21 mouse cellular contexts compared by ENCODE assay signal in the genomic region with DNA sequence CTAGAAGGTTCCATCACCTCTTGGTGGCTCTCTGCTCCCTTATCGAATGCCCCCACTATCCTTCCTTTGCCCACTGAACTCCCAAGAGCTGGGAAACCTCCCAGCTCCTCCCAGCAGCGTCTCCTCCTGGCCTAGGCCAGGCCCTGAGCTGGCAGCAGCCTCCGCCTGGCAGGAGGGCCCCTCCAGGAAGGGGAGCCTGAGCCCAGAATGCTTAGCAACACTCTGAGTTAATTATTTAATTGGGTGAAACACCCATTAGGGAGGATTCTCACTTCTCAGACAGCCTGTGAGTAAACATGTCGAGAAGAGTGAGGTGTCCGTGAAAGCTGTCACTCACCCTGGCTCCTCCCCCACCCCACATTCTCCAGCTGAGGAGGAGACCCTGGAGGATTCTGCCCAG. TPM values are rescaled to one million over a fixed set of nuclear protein-coding genes. Genes with fewer than 3 reads are reported as not detected.
A peak's percentile ranks its signal among the peaks of the same experiment; 100 is the strongest.
DNase-seq lines count a peak whose midpoint lies in the region; ATAC-seq and TF ChIP-seq lines count a peak whose summit lies in the region.
"Had no signal": no experiment of that assay in that cellular context is flagged by ENCODE, and none has a peak within 500 bp of the region (broad histone marks: within the 10 kb centered on the region; RNA-seq: fewer than 3 reads in every experiment).

No protein-coding gene starts in this region.

- H3K27me3 ChIP-seq in forebrain, embryonic 12.5 days = peaks cover 4% of the 10 kb centered on the region; the same call in 1 of the 2 replicates
- H3K27me3 ChIP-seq in forebrain, embryonic 11.5 days (ENCODE audit: control insufficient read depth, insufficient read depth, low read length) = no peaks in the 10 kb centered on the region
- H3K27me3 ChIP-seq in midbrain, postnatal 0 days (ENCODE audit: insufficient read depth, low read length) = no peaks in the 10 kb centered on the region
- H3K27me3 ChIP-seq in midbrain, embryonic 15.5 days (replicated peaks) = no peaks in the 10 kb centered on the region
- H3K27me3 ChIP-seq in kidney, embryonic 14.5 days (ENCODE audit: control insufficient read depth, insufficient read depth, low read length) = no peaks in the 10 kb centered on the region
- no peaks in the 10 kb centered on the region for H3K27me3 ChIP-seq in stomach, embryonic 16.5 days (ENCODE audit: control insufficient read depth, insufficient read depth, low read length)
- H3K27me3 ChIP-seq in thymus, adult 2 months (ENCODE audit: control insufficient read depth, insufficient read depth, low read length) = no peaks in the 10 kb centered on the region
- H3K27me3 ChIP-seq: lung, embryonic 15.5 days had no signal

- no peaks in the 10 kb centered on the region; the same call in 1 of the 2 replicates for H3K4me1 ChIP-seq in forebrain, embryonic 12.5 days
- no peaks in the 10 kb centered on the region for H3K4me1 ChIP-seq in forebrain, embryonic 11.5 days (replicated peaks; ENCODE audit: control insufficient read depth, insufficient read depth, low read length)
- H3K4me1 ChIP-seq in midbrain, postnatal 0 days (ENCODE audit: insufficient read depth, low read length) = no peaks in the 10 kb centered on the region
- no peaks in the 10 kb centered on the region for H3K4me1 ChIP-seq in midbrain, embryonic 15.5 days
- no peaks in the 10 kb centered on the region for H3K4me1 ChIP-seq in kidney, embryonic 14.5 days (ENCODE audit: control insufficient read depth, insufficient read depth, low read length)
- H3K4me1 ChIP-seq in stomach, embryonic 16.5 days (ENCODE audit: control insufficient read depth, insufficient read depth, low read length) = no peaks in the 10 kb centered on the region
- H3K4me1 ChIP-seq in thymus, adult 2 months (replicated peaks; ENCODE audit: control insufficient read depth, insufficient read depth, low read length) = no peaks in the 10 kb centered on the region
- H3K4me1 ChIP-seq: heart, embryonic 13.5 days; lung, embryonic 15.5 days had no signal

- TF ChIP-seq POLR2A in thymus, adult 2 months (IDR thresholded peaks at IDR 0.05; ENCODE audit: control insufficient read depth, extremely low read depth, insufficient read depth, low read length, poor library complexity) = no peak

- no peak overlapping the region for H3K4me3 ChIP-seq in forebrain, embryonic 12.5 days (replicated peaks)
- no peak overlapping the region for H3K4me3 ChIP-seq in forebrain, embryonic 11.5 days (ENCODE audit: low read depth, low read length)
- H3K4me3 ChIP-seq in midbrain, postnatal 0 days (ENCODE audit: low read depth, low read length) = no peak overlapping the region
- H3K4me3 ChIP-seq in midbrain, embryonic 15.5 days = no peak overlapping the region
- H3K4me3 ChIP-seq in kidney, embryonic 14.5 days (ENCODE audit: low read length) = no peak overlapping the region
- H3K4me3 ChIP-seq in stomach, embryonic 16.5 days (replicated peaks; ENCODE audit: low read length) = no peak overlapping the region
- H3K4me3 ChIP-seq in thymus, adult 2 months (ENCODE audit: control insufficient read depth, insufficient read depth, low read length) = no peak overlapping the region
- H3K4me3 ChIP-seq: heart, embryonic 13.5 days; lung, embryonic 15.5 days had no signal

- peak; percentile 41; the same call in 1 of the 2 replicates for ATAC-seq in forebrain, embryonic 12.5 days (ENCODE audit: low FRiP score)
- no peak for ATAC-seq in forebrain, embryonic 11.5 days (replicated peaks; ENCODE audit: low FRiP score)
- no peak for ATAC-seq in midbrain, postnatal 0 days (ENCODE audit: low FRiP score)
- no peak for ATAC-seq in midbrain, embryonic 15.5 days (replicated peaks)
- ATAC-seq in kidney, embryonic 14.5 days (ENCODE audit: low FRiP score, low TSS enrichment) = peak; percentile 37; the same call in 1 of the 2 replicates
- no peak for ATAC-seq in stomach, embryonic 16.5 days (ENCODE audit: insufficient read depth, low FRiP score)

- TF ChIP-seq CTCF in midbrain, postnatal 0 days (IDR thresholded peaks at IDR 0.05) = no peak
- no peak for TF ChIP-seq CTCF in thymus, adult 2 months (IDR thresholded peaks at IDR 0.05; ENCODE audit: borderline replicate concordance, control insufficient read depth, extremely low read depth, insufficient read depth, low read length, poor library complexity)

- no peaks in the 10 kb centered on the region for H3K36me3 ChIP-seq in forebrain, embryonic 12.5 days (replicated peaks)
- H3K36me3 ChIP-seq in forebrain, embryonic 11.5 days (ENCODE audit: control insufficient read depth, insufficient read depth, low read length) = no peaks in the 10 kb centered on the region
- H3K36me3 ChIP-seq in midbrain, postnatal 0 days (ENCODE audit: insufficient read depth, low read length) = no peaks in the 10 kb centered on the region
- no peaks in the 10 kb centered on the region for H3K36me3 ChIP-seq in midbrain, embryonic 15.5 days (replicated peaks)
- no peaks in the 10 kb centered on the region for H3K36me3 ChIP-seq in kidney, embryonic 14.5 days (ENCODE audit: control insufficient read depth, insufficient read depth, low read length)
- H3K36me3 ChIP-seq in stomach, embryonic 16.5 days (ENCODE audit: control insufficient read depth, insufficient read depth, low read length) = no peaks in the 10 kb centered on the region
- H3K36me3 ChIP-seq in thymus, adult 2 months (ENCODE audit: control insufficient read depth, insufficient read depth, low read length) = no peaks in the 10 kb centered on the region
- H3K36me3 ChIP-seq: heart, embryonic 13.5 days; lung, embryonic 15.5 days had no signal

- H3K27ac ChIP-seq in forebrain, embryonic 12.5 days = peak overlapping the region; percentile 4; the same call in 1 of the 2 replicates
- no peak overlapping the region for H3K27ac ChIP-seq in forebrain, embryonic 11.5 days (ENCODE audit: low read depth, low read length)
- H3K27ac ChIP-seq in midbrain, postnatal 0 days (ENCODE audit: low read depth, low read length) = no peak overlapping the region
- no peak overlapping the region for H3K27ac ChIP-seq in midbrain, embryonic 15.5 days
- H3K27ac ChIP-seq in kidney, embryonic 14.5 days (ENCODE audit: low read depth, low read length) = no peak overlapping the region
- H3K27ac ChIP-seq in stomach, embryonic 16.5 days (ENCODE audit: low read length) = no peak overlapping the region
- no peak overlapping the region for H3K27ac ChIP-seq in thymus, adult 2 months (ENCODE audit: control insufficient read depth, insufficient read depth, low read length)
- H3K27ac ChIP-seq: heart, embryonic 13.5 days; lung, embryonic 15.5 days had no signal

- DNase-seq in forebrain, embryonic 11.5 days (ENCODE audit: low spot score) = no peak
- DNase-seq in midbrain, postnatal 0 days (ENCODE audit: low spot score) = peak; percentile 33
- no peak for DNase-seq in thymus, adult 2 months
- DNase-seq in urinary bladder, postnatal 14 days (ENCODE audit: low spot score) = no peak
- DNase-seq: adrenal gland, postnatal 25 days; gastrocnemius, postnatal 25 days; right cerebral cortex, postnatal 4 days had no signal

- H3K9ac ChIP-seq in forebrain, embryonic 12.5 days = no peak overlapping the region
- no peak overlapping the region for H3K9ac ChIP-seq in forebrain, embryonic 11.5 days (ENCODE audit: low read length)
- H3K9ac ChIP-seq in midbrain, postnatal 0 days (replicated peaks; ENCODE audit: low read length, poor library complexity, severe bottlenecking) = no peak overlapping the region
- H3K9ac ChIP-seq in midbrain, embryonic 15.5 days = no peak overlapping the region
- H3K9ac ChIP-seq in kidney, embryonic 14.5 days (ENCODE audit: low read depth, low read length) = no peak overlapping the region
- H3K9ac ChIP-seq in stomach, embryonic 16.5 days (ENCODE audit: low read length) = 0 out of 2 replicates have a peak overlapping the region, but pooled peaks have one; percentile 5
- H3K9ac ChIP-seq: heart, embryonic 13.5 days; lung, embryonic 15.5 days had no signal

- WGBS in forebrain, embryonic 12.5 days = 44% methylated on average over 5 of the region's 5 CpGs
- WGBS in forebrain, embryonic 11.5 days = 41% methylated on average over 5 of the region's 5 CpGs
- WGBS in midbrain, postnatal 0 days = 42% methylated on average over 5 of the region's 5 CpGs
- WGBS in midbrain, embryonic 15.5 days = 29% methylated on average over 5 of the region's 5 CpGs
- WGBS in kidney, embryonic 14.5 days = 19% methylated on average over 5 of the region's 5 CpGs
- WGBS in stomach, embryonic 16.5 days = 24% methylated on average over 5 of the region's 5 CpGs
- 74% methylated on average over 5 of the region's 5 CpGs for WGBS in thymus, adult 2 months

- H3K9me3 ChIP-seq in forebrain, embryonic 12.5 days = no peaks in the 10 kb centered on the region
- H3K9me3 ChIP-seq in forebrain, embryonic 11.5 days (ENCODE audit: control insufficient read depth, low read length) = no peaks in the 10 kb centered on the region
- H3K9me3 ChIP-seq in midbrain, postnatal 0 days (ENCODE audit: low read length) = no peaks in the 10 kb centered on the region
- no peaks in the 10 kb centered on the region for H3K9me3 ChIP-seq in midbrain, embryonic 15.5 days
- H3K9me3 ChIP-seq in kidney, embryonic 14.5 days (ENCODE audit: control insufficient read depth, low read length) = no peaks in the 10 kb centered on the region
- no peaks in the 10 kb centered on the region for H3K9me3 ChIP-seq in stomach, embryonic 16.5 days (replicated peaks; ENCODE audit: control insufficient read depth, low read length)
- H3K9me3 ChIP-seq: heart, embryonic 13.5 days; lung, embryonic 15.5 days had no signal

- H3K4me2 ChIP-seq in forebrain, embryonic 12.5 days = no peak overlapping the region
- H3K4me2 ChIP-seq in forebrain, embryonic 11.5 days (ENCODE audit: low read depth, low read length, severe bottlenecking) = no peak overlapping the region
- no peak overlapping the region for H3K4me2 ChIP-seq in midbrain, postnatal 0 days (ENCODE audit: low read depth, low read length, poor library complexity, severe bottlenecking)
- H3K4me2 ChIP-seq in midbrain, embryonic 15.5 days = no peak overlapping the region
- H3K4me2 ChIP-seq in kidney, embryonic 14.5 days (replicated peaks; ENCODE audit: low read depth, low read length) = no peak overlapping the region
- no peak overlapping the region for H3K4me2 ChIP-seq in stomach, embryonic 16.5 days (ENCODE audit: low read depth, low read length)
- H3K4me2 ChIP-seq: heart, embryonic 13.5 days; liver, embryonic 11.5 days; lung, embryonic 15.5 days had no signal

RNA-seq across cellular contexts. Expression of gene Noto, which starts 24.0 kb away (rescaled TPM):
- not detected in 2 replicates for polyA plus RNA-seq in forebrain, embryonic 12.5 days (2016; fragmentation: Nextera tagmentation; extraction: Ambion mirVana)
- not detected in 2 replicates for polyA plus RNA-seq in forebrain, embryonic 11.5 days (2014; fragmentation: Nextera tagmentation; extraction: Ambion mirVana)
- total RNA-seq in midbrain, postnatal 0 days (2014; rRNA removed) = not detected in 2 replicates
- polyA plus RNA-seq in midbrain, postnatal 0 days (2015; fragmentation: Nextera tagmentation; extraction: Ambion mirVana) = not detected in 2 replicates
- not detected in 2 replicates for polyA plus RNA-seq in midbrain, embryonic 15.5 days (2015; fragmentation: Nextera tagmentation; extraction: Ambion mirVana)
- not detected in 2 replicates for polyA plus RNA-seq in kidney, embryonic 14.5 days (2014; fragmentation: Nextera tagmentation; extraction: Ambion mirVana)
- polyA plus RNA-seq in stomach, embryonic 16.5 days (2015; fragmentation: Nextera tagmentation; extraction: Ambion mirVana) = not detected in 2 replicates
- polyA plus RNA-seq in thymus, adult 2 months (2012; rRNA removed) = 0.22 TPM in 1 of 2 replicates, not detected in the other
- total RNA-seq: adrenal gland, postnatal 25 days; common myeloid progenitor, adult 5-6 weeks; gastrocnemius, postnatal 25 days; hematopoietic stem cell, adult 5-6 weeks; layer of hippocampus, adult 18-20 months; left cerebral cortex, postnatal 14 days; megakaryocyte-erythroid progenitor cell, adult 5-6 weeks had no signal
- polyA plus RNA-seq: embryonic facial prominence, embryonic 14.5 days; frontal cortex, adult 2 months; heart, embryonic 13.5 days; liver, embryonic 11.5 days had no signal

RNA-seq across cellular contexts. Expression of gene Rab11fip5, which starts 25.3 kb away (rescaled TPM):
- polyA plus RNA-seq in forebrain, embryonic 12.5 days (2016; fragmentation: Nextera tagmentation; extraction: Ambion mirVana) = 6.8 and 8.2 TPM in 2 replicates
- polyA plus RNA-seq in forebrain, embryonic 11.5 days (2014; fragmentation: Nextera tagmentation; extraction: Ambion mirVana) = 4.5 and 5.1 TPM in 2 replicates
- total RNA-seq in midbrain, postnatal 0 days (2014; rRNA removed) = 52.9 and 65.5 TPM in 2 replicates
- polyA plus RNA-seq in midbrain, postnatal 0 days (2015; fragmentation: Nextera tagmentation; extraction: Ambion mirVana) = 24.3 and 27.2 TPM in 2 replicates
- polyA plus RNA-seq in midbrain, embryonic 15.5 days (2015; fragmentation: Nextera tagmentation; extraction: Ambion mirVana) = 22.1 and 23.4 TPM in 2 replicates
- polyA plus RNA-seq in kidney, embryonic 14.5 days (2014; fragmentation: Nextera tagmentation; extraction: Ambion mirVana) = 7.7 and 9.0 TPM in 2 replicates
- polyA plus RNA-seq in stomach, embryonic 16.5 days (2015; fragmentation: Nextera tagmentation; extraction: Ambion mirVana) = 10.1 and 10.2 TPM in 2 replicates
- 10.2 and 13.5 TPM in 2 replicates for polyA plus RNA-seq in thymus, adult 2 months (2012; rRNA removed)

RNA-seq across cellular contexts. Expression of gene Smyd5, which starts 32.1 kb away (rescaled TPM):
- polyA plus RNA-seq in forebrain, embryonic 12.5 days (2016; fragmentation: Nextera tagmentation; extraction: Ambion mirVana) = 49.8 and 51.5 TPM in 2 replicates
- polyA plus RNA-seq in forebrain, embryonic 11.5 days (2014; fragmentation: Nextera tagmentation; extraction: Ambion mirVana) = 49.8 and 52.7 TPM in 2 replicates
- total RNA-seq in midbrain, postnatal 0 days (2014; rRNA removed) = 66.6 and 71.4 TPM in 2 replicates
- 65.6 and 66.5 TPM in 2 replicates for polyA plus RNA-seq in midbrain, postnatal 0 days (2015; fragmentation: Nextera tagmentation; extraction: Ambion mirVana)
- 67.6 and 73.2 TPM in 2 replicates for polyA plus RNA-seq in midbrain, embryonic 15.5 days (2015; fragmentation: Nextera tagmentation; extraction: Ambion mirVana)
- polyA plus RNA-seq in kidney, embryonic 14.5 days (2014; fragmentation: Nextera tagmentation; extraction: Ambion mirVana) = 54.8 and 68.4 TPM in 2 replicates
- polyA plus RNA-seq in stomach, embryonic 16.5 days (2015; fragmentation: Nextera tagmentation; extraction: Ambion mirVana) = 41.6 and 43.1 TPM in 2 replicates
- 28.4 and 30.0 TPM in 2 replicates for polyA plus RNA-seq in thymus, adult 2 months (2012; rRNA removed)

RNA-seq across cellular contexts. Expression of gene Cct7, which starts 51.6 kb away (rescaled TPM):
- 610 and 617 TPM in 2 replicates for polyA plus RNA-seq in forebrain, embryonic 12.5 days (2016; fragmentation: Nextera tagmentation; extraction: Ambion mirVana)
- polyA plus RNA-seq in forebrain, embryonic 11.5 days (2014; fragmentation: Nextera tagmentation; extraction: Ambion mirVana) = 647 and 695 TPM in 2 replicates
- total RNA-seq in midbrain, postnatal 0 days (2014; rRNA removed) = 176 and 203 TPM in 2 replicates
- polyA plus RNA-seq in midbrain, postnatal 0 days (2015; fragmentation: Nextera tagmentation; extraction: Ambion mirVana) = 502 and 505 TPM in 2 replicates
- 586 and 601 TPM in 2 replicates for polyA plus RNA-seq in midbrain, embryonic 15.5 days (2015; fragmentation: Nextera tagmentation; extraction: Ambion mirVana)
- polyA plus RNA-seq in kidney, embryonic 14.5 days (2014; fragmentation: Nextera tagmentation; extraction: Ambion mirVana) = 545 and 576 TPM in 2 replicates
- polyA plus RNA-seq in stomach, embryonic 16.5 days (2015; fragmentation: Nextera tagmentation; extraction: Ambion mirVana) = 415 and 427 TPM in 2 replicates
- polyA plus RNA-seq in thymus, adult 2 months (2012; rRNA removed) = 166 and 174 TPM in 2 replicates

RNA-seq across cellular contexts. Expression of gene Pradc1, which starts 52.1 kb away (rescaled TPM):
- 33.0 and 34.0 TPM in 2 replicates for polyA plus RNA-seq in forebrain, embryonic 12.5 days (2016; fragmentation: Nextera tagmentation; extraction: Ambion mirVana)
- 26.3 and 27.5 TPM in 2 replicates for polyA plus RNA-seq in forebrain, embryonic 11.5 days (2014; fragmentation: Nextera tagmentation; extraction: Ambion mirVana)
- 8.6 and 9.7 TPM in 2 replicates for total RNA-seq in midbrain, postnatal 0 days (2014; rRNA removed)
- polyA plus RNA-seq in midbrain, postnatal 0 days (2015; fragmentation: Nextera tagmentation; extraction: Ambion mirVana) = 25.3 and 28.2 TPM in 2 replicates
- polyA plus RNA-seq in midbrain, embryonic 15.5 days (2015; fragmentation: Nextera tagmentation; extraction: Ambion mirVana) = 18.5 and 22.6 TPM in 2 replicates
- 23.3 and 37.8 TPM in 2 replicates for polyA plus RNA-seq in kidney, embryonic 14.5 days (2014; fragmentation: Nextera tagmentation; extraction: Ambion mirVana)
- 39.1 and 39.4 TPM in 2 replicates for polyA plus RNA-seq in stomach, embryonic 16.5 days (2015; fragmentation: Nextera tagmentation; extraction: Ambion mirVana)
- polyA plus RNA-seq in thymus, adult 2 months (2012; rRNA removed) = 41.5 and 42.6 TPM in 2 replicates

Comparison
In these comparisons a context has a peak if more than half of its experiments do, and no peak if none do; other contexts are left out.
1. ATAC-seq: peak in forebrain, embryonic 12.5 days (single experiment) and kidney, embryonic 14.5 days (single experiment); none in forebrain, embryonic 11.5 days (single experiment), midbrain, postnatal 0 days (single experiment), midbrain, embryonic 15.5 days (single experiment) and stomach, embryonic 16.5 days (single experiment).